Mouse (Mus musculus) liver, embryonic 14.5 days (tissue): ENCODE measurements around the gene Epha8.

Experiments used
- CTCF ChIP-seq: IDR thresholded peaks from 2 replicates; pipeline ENCODE4 v1.5.1; 2016; ENCODE audit warnings: antibody characterized with exemption, low read depth, control low read depth
- EP300 ChIP-seq: IDR thresholded peaks from 2 replicates; pipeline ENCODE4 v1.6.1; 2016; ENCODE audit warnings: antibody characterized with exemption, low read depth

- no peak for TF ChIP-seq CTCF
- TF ChIP-seq EP300: no peak
Observed at GRCm38 (mm10) chr4:136889981-136890380, 66.6 kb downstream of the Epha8 start.
